Mouse (Mus musculus) cerebellum, adult 11 months (tissue): ENCODE measurements around the gene Iqschfp.
"Not testable (repeated sequence)": the region's sequence is repeated elsewhere in the genome, so short reads cannot be mapped to it uniquely, and the experiment has no call there.

Source experiments
- DNase-seq: peaks from one replicate; pipeline ENCODE4 v3.0.0; 2022

The Iqschfp gene

DNA sequence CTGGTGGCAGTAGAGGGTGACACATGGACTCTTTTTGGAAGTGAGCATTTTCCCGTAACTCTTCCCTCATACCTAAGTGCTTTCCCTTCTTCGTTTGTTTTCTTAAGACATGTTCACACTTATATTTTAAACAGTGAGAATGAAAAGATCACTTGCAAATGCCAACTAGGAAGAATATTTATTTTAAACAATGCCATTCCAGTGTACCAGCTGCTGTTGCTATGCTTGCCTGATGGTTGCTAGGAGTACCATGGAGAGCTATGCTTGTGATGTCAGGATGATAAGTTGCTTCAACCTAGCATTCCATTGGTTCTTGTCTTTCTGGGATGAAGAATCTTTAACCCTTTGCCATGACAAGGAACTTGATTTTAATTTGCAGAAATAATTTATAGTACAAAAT is 193.0 kb downstream of the Iqschfp start:
- DNase-seq: no peak

DNA sequence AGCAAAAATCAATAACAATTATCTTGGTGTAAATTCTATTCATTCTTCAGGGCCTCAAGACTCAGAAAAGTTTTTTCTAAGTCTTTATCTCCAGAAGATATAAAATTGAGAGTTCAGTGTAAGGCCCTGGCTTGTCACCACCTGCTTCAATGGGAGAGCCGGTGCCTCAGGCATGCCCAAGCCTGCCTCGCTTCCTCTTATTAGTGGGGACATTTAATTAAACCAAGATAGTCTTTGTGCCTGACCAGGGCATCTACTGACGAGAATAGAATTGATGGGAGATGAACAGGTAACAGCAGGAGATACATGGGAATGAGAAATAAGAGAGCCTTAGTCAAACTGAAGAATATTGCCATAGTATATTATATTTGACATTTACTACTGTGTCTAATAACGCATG is 200.1 kb downstream of the Iqschfp start:
- no peak for DNase-seq

DNA sequence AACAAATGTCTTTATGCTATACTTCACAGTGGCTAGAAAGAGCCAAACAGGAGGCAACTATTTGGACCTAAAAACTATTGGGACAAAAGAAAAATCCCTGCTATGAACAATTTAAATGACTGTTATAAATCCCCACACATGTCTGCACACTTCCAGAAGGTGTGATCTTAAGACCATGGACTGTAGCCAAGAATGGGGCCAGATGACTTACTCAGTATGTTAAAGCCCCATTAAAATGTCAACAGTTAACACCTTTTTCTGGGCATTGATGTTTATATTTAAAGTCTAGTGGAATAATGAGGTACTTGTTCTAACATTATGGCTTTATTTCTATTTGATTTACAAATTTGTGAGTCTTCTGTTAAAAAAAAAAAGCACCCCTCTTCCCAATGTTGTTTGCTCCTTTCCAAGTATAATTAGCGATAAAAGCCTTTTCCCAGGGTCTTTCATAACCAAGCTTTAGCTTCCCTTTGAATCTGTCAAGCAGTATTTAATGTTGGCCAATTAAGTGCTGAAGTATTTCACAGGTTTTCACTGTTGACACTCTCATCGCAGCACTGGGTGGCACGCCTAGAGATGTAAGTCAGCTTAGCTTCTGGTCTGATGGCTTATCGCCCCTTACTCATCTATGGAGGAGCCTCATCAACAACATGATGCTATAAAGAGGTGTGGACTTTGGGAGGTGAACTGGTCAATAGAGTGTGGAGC is 204.8 kb downstream of the Iqschfp start:
- DNase-seq: no peak

DNA sequence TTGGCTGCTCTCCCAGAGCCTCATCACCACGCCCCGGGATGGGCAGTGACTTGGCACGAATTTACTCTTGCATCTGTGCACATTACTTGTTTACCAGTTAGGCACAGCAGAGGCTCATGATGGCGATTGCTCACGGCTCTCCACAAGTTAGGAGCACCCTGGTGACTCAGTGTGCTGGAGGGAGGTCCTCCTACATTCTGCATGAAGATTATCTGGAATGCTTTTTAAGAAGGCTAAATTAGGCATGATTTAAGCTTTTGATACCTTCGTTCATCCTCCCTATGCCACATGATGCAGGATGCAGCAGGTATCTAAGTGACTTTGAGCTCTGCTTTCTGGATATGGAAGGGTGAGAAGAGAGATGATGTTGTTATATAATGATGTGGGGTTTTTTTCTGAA is 207.5 kb downstream of the Iqschfp start:
- DNase-seq: not testable (repeated sequence)

DNA sequence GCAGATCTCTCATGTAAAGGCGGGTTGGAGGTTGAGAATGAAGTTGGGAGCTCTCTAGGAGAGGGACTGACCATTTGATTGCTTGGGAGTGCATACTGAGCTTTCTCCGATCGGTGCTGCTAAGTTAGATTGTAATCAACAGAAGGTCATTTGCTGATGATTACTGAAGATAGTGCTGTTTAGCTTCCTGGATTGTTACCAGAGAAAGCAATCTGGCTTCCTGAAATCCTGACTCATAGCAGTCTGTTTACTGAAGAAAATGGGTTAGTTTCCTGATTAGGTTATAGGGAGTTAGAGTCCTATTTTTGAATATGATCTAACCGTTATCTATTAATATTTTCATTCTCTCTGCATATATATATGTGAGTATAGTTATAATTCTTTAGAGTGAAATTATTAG is 209.3 kb downstream of the Iqschfp start:
- no peak for DNase-seq

DNA sequence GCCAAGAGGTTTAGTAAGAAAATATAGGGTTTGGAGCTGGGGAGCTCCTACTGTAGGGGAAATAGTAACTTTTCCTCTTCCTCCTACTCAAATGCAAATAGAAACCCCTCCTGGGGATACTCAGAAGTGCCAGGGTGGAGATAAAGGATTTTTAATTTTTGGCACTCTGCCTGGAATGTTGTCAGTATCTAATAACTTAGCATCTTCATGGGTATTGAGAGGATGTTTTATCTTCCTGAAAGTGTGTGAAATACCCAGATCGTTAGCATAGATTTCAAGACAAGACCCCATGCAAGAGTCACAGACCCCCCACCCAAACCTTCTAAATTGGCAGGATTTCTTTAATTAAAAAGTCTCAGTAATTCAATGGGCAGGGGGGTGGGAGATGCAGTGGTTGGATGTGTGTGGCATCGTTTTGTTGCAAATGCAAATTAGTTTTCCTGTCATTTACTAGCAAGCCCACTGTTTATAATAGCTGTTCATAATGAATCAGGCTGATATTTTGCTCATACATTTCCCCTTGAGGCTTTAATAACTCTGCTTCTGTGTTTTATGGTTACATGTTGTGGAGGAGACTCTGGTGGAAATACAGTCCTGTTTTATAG is 213.2 kb downstream of the Iqschfp start:
- DNase-seq: no peak

DNA sequence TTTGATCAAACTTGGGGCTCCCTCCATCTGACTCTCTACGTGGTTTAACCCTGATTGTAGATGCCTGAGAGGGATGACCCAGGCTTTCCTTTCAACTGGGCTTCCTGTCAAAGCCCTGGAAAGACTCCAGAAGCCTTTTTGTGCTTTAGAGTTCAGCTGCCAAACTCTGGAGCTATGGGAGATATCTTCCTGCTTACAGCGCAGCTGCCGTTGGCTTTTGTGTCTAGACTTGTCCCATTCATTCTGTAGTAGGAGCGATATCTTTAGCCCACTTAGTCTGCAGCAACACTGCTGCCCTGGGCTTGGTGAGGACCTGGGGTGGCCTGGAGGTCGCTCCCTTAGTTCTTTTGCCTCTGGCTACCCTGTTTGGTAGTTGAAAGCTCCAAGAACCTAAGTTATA is 229.3 kb downstream of the Iqschfp start:
- DNase-seq: no peak

DNA sequence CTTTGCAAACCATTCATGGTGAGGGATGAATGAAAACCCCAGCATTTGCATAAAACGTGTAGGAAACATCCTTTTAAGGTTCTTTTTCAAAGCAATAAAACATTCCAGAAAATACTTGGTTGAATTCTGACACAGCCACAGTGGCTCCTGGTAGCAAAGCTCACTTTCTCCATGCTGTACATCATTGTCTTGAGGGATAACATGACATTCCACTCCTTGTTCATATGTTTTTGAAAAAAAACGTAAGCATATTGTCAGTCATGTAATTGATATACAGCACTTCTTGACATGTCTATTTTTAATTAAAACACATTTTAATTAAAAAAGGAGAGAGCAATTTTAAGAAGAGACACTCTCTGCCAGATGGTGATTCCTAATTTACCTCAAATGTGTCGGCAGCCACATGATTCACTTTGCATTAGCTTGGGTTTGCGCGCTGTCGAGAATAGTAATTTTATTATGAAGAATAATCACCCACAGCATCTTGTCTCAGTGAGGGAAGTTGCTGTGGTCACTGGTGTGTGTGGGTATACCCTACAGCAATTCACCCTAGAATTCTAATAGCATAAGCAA is 234.3 kb downstream of the Iqschfp start:
- DNase-seq: no peak

DNA sequence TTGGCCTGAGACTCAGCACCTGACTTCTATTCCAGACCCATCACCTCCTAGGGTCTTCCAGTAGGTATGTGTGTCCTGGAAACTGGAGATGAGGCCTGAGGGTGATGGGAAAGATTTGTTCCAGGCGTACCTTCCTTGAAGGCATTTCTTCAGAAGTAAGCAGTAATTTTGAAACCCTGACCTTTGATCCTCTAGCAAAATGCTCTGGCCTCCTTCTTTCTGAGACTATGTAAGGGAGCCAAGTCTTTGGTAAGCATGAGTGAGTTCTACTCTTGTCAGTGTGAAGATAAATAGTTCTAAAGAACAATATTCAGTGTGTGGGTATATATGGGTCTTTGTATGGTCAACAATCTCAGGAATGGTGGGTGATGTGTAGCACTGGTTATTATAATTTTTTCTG is 238.4 kb downstream of the Iqschfp start:
- no peak for DNase-seq

DNA sequence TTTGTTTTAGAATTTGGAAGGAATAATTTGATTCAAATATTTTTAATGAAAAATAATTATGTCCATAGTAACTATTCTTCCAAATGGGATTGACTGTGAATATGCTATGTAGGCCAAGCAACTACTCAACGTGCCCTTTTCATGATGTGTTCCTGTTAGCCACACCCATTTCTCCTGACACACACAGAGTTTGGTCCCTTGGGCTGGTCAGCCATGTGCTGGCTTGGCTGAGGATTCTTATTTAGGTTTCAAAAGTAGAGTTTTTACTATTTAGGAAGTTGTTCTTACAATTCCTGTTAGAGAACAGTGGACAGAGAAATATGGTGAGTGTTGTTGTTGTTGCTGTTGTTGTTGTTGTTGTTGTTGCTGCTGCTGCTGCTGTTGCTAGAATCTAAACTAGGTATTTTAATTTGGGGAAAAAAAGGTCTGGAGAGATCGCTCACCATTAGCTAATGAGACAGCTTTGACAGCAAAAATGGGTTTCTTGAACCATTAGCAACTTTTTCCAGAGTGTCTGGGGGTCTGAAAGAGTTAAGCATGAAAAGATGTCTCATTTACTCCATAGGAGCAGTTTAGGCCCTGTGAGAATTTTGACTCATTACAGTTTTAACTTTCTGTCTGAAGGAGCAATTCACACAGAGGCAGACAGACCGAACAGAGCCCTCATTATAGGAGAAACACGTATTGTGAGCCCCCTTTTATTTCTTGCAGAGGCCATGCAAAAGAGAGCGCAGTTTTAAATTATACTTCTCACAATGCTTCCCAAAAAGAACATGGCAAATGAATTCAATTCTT is 247.0 kb downstream of the Iqschfp start:
- DNase-seq: no peak

DNA sequence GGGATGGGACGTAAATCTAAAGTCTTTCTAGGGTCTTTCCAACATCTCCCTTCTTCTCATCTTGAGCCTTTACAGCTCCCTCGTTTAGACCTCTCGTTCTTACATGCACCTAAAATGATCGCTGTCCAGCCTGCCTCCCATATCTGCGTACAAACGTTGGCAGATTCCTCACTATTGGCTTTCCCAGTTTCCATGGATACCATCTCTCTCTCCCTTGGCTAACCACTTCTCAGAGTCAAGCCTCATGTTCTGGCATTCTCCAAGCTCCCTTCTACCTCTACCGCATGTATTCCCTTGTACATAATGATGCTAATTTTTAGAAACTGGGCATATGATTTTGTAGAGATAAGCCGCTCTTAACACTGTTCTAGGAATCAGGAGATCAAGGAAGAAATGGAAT is 258.7 kb downstream of the Iqschfp start:
- no peak for DNase-seq

DNA sequence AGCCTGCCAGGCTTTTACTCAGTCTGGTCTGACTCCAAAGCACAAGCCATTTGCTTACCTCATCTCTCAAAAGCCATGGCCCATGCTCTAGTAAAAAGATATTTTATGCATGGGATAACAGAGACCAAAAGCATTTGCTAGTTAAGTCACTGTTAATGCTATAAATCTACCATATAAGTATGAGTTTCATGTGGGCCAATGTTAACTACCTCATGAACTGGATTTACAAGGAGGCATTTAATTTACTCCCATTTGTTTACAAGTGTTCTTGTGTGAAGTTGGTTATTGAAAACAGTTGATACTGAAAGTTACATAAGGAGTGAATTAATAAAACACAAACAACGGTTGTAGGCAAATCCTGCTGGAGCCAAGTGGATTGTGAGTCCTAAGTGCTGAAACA is 268.1 kb downstream of the Iqschfp start:
- no peak for DNase-seq

DNA sequence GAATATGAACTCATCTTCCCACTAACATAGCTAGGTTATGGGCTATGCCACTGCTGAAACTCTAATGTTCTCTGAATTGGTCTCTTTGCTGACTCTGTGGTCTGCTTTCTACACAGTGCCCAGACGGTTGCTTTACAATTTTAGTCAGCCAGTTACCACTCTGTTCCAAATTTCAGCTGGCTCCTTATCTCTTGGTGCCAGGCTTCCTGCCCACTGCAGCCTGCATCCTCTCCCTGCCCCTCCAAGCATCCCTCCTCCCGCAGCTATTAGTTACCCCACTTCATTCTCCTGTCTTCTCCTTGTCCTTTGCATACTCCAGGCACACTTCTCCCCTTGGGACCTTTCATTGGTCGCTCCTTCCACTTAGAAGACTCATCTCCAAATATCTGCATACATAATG is 268.7 kb downstream of the Iqschfp start:
- DNase-seq: no peak

DNA sequence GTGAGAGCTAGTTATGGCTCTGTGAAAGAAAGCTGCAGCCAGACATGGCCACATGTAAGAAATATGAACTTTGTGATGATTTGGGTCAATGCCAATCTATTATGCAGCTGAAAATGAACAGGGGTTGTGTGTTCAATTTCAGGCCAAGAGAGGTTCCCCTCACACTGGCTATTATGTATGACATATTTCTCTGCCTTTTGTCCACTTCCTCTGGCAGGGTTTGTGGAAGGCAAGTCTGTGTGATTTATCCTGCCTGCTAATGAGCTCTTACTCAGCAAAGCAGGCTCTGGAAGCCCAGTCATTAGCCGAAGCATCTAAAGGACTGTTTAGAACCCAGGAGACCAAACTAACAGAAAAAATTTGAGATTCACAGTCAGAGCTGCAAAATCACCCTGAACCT is 286.2 kb downstream of the Iqschfp start:
- DNase-seq: no peak

DNA sequence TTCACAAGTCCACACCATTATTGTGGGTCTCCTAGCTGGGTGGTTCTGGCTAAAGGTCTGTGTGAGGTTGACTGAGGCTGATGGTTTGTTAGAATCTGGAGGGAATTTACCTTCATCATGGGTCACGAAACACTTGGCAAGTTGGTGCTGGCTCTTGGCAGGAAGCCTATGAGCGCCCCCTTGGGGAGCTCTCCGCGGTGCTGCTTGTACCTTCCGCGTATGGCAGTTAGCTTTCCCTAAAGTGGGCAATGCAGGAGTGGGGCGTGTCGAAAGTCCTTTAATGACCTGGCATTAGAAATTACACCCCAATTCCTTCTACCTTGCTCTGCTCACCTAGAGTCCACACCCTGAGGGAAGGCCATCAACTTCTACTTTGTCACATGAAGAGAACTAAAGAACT is 295.4 kb downstream of the Iqschfp start:
- no peak for DNase-seq

DNA sequence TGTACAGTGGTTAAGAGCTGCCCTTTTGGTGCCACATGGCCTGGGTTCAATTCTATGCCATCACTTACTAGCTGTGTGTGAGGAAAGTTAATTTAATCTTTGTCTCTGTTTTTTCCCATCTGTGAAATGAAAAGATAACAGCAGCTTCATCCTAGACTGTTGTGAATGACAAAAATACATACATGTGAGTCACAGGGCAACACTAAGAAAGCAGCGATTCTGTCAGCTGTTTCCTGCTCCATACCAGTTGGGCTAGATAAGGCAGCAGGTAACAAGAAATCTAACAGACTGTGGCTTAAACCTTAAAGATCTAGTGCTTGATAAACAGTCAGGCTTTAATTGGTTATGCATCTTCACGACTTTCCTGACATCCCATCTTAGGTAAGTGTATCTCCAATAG is 297.1 kb downstream of the Iqschfp start:
- DNase-seq: no peak

DNA sequence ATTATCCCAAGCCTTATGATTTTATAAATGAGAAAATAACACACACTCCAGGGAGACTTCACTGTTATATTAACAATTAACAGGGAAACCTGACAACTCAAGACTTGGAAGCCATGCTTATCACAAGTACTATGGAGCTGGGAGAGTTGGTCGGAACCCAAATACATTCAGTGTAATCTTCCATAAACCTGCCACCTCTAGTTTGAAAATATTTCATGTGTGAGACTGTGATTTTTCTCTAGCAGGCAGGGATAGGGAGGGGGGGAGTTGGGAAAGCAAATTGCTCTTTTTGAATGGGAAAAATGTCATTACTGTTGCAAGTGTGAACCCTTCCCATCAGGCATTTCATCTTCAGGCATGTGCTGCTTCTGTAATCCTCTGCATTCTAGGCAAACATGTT is 304.9 kb downstream of the Iqschfp start:
- no peak for DNase-seq

DNA sequence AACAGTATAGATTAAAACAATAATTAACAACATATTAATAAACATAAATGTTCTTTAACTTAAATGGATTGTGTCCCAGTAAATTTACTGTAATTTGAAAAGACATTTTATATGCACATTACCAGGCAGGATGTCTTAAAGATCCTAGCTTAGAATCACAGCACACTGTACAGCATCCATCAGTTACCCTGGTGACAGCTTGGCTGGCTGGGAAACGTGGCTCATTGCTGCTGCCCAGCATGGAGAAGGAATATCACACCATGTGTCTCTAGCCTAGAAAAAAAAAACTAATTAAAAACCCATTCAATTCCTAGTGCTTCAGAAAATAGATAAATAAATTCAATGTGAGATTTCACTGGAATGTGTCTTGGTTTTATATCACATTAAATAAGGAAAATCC is 309.2 kb downstream of the Iqschfp start:
- no peak for DNase-seq

DNA sequence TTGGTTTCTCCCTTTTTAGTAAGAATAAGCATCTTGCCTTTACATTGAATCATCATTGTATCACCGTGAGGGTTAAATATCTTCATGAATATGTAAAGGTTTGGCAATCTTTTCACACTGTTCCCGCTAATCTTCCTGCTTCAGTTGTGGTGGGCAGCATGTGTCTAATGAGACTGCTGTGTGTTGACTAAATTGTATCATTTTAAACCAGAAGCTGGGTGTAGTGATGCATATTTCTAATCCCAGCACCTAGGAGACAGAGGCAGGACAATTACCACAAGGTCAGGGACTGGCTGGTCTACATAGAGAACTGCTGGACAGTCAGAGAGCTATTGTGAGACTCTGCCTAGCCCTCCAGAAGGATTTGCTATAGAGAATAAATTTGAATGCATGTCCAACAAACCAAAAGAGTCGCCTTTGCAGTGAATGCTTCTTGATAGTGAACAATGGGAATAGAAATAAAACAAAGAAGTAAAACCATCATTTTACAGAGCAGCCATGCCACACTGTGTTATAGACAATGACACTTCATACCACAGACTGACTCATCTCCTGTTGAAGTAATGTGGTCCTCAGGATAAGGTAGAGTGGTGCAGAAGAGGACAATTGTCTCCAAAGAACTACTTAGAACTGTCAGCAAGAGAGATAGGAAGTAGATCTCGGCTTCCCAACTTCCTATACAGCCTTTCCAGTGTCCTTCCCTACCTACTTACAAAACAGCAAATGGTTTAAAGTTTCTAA is 310.3 kb downstream of the Iqschfp start:
- DNase-seq: no peak

DNA sequence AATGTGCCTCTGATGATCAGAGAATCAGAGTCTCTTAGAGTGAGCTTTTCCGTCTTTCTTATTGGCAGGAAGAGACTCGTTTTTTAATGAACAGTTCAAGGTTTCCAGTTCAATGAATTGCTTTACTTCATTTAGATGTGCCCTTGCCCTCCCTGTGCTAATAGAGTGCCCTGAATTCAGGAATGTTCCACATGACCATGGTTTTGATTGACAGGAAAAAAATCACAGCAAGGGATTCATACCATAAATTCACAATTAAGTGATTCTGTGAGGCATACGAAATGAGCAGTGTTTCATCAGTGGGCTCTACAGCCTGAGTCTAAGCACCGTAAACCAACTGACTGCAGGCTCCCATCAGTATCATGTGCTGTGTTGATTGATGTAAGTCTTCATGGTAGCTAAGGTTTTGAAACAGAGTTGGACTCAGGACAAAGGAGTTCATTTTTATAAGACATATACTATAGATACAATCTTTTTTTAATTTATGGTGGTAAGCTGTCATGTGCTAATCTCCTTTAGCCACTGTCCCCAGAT is 312.0 kb downstream of the Iqschfp start:
- no peak for DNase-seq

DNA sequence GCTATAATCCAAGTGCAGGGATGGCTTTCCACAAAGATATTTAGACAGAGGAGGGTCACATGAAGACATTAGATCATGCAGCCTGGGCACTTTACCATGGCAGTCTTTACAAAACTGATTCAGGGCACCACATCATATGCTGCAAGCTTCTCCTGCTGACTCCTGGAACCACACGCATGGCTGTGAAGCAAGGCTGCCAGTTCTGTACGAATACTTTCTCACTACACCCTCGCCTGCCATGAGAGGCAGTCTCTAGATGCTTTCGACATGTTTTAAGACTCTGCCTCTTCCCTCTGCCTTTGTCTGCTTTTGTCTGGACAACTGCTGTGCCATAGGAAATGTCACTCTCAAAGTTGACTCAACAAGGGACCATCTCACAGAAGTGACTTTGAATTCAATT is 318.4 kb downstream of the Iqschfp start:
- no peak for DNase-seq

DNA sequence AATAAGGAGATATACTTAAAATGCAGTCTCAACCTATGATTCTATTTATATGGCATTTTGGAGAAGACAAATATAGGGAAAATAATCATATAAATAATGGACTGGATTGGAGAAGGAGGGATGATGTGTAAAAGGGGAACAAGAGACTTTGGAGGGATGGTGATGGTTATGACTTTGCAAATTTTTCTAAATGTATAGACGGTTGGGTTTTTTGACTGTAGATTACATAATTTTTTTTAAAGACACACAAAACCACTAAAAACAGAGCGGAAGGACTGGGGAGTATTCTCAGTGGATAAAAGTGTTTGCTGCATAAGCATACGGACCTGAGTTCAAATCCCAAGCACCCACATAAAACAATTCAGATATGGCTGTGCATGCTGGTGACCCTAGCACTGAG is 329.4 kb downstream of the Iqschfp start:
- no peak for DNase-seq

DNA sequence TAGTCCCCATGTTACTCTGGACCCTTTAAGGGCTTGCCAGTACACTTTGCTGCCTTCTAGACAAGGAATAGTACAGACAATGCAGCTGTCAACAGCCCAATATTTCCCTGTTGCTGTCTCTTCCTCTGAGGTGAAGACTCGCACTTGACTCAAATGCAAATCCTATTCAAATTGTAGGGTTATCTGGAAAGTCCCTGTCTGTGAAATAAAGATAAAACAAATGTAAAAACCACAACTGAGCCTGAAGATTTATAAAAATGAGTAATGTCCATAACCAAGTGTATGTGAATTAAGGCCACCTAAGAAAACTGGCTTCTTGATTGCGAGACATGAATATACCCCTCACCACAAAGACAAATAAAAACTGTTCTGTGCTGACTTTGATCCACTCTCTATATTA is 347.9 kb downstream of the Iqschfp start:
- no peak for DNase-seq
